Mouse (Mus musculus) midbrain, embryonic 10.5 days (tissue): ENCODE results near the gene Ypel5. TPM values are rescaled to one million over a fixed set of nuclear protein-coding genes. Genes with fewer than 3 reads are reported as not detected.
A peak's percentile ranks its signal among the peaks of the same experiment; 100 is the strongest.

Source experiments
- DNase-seq: peaks from one replicate; pipeline ENCODE4 v3.0.0-alpha.2; 2017; ENCODE audit warnings: low spot score
- H3K27ac ChIP-seq: fragments of 300-500 bp; sonication (generic); replicated peaks from 2 replicates; pipeline ENCODE4 v1.5.1; 2016; ENCODE audit warnings: mild to moderate bottlenecking
- H3K27me3 ChIP-seq: fragments of 300-500 bp; sonication (generic); 2 replicates; pipeline ENCODE4 v1.6.1; 2016; ENCODE audit warnings: low read depth, mild to moderate bottlenecking; ENCODE audit not compliant: poor library complexity, severe bottlenecking
- H3K36me3 ChIP-seq: fragments of 300-500 bp; sonication (generic); 2 replicates; pipeline ENCODE4 v1.6.1; 2016; ENCODE audit warnings: mild to moderate bottlenecking, moderate library complexity
- H3K4me1 ChIP-seq: fragments of 300-500 bp; sonication (generic); 2 replicates; pipeline ENCODE4 v1.6.1; 2016
- H3K4me3 ChIP-seq: fragments of 300-500 bp; sonication (generic); 2 replicates; pipeline ENCODE4 v1.5.1; 2016; ENCODE audit warnings: mild to moderate bottlenecking, moderate library complexity
- H3K9me3 ChIP-seq: fragments of 300-500 bp; sonication (generic); replicated peaks from 2 replicates; pipeline ENCODE4 v1.6.1; 2016; ENCODE audit warnings: mild to moderate bottlenecking
- WGBS: fragments of 180-500 bp; shearing (Covaris S2); methylation state at CpG from one replicate; pipeline ENCODE4 v1.1.7; 2016; 5-methylcytosine and 5-hydroxymethylcytosine counted together
- polyA plus RNA-seq: library from polyadenylated mRNA; unstranded; fragments of >200 nt; fragmentation: Nextera tagmentation; extraction: Ambion mirVana; gene quantifications from 2 replicates; pipeline ENCODE4 v1.2.1, GENCODE M21; 2016

Ypel5 gene
- polyA plus RNA-seq, result 31.9 and 41.2 TPM in 2 replicates

- Histone ChIP-seq H3K9me3 (no peaks in the 10 kb centered on the region), H3K27me3 (0 out of 2 replicates have a peak, but pooled peaks cover 4% of the 10 kb centered on the region), H3K27ac (peak within 1 kb of the TSS; percentile 96), H3K36me3 (no peaks in the 10 kb centered on the region), H3K4me3 (peak within 1 kb of the TSS; percentile 89), H3K4me1 (peaks cover 15% of the 10 kb centered on the region)
- peak; percentile 99 for DNase-seq
- WGBS, result under 1% methylated on average over 85 of the region's 93 CpGs
Observed at GRCm38 (mm10) chr17:72836158-72837115, at the start of gene Ypel5. Gene Ypel5 (plus strand): TSS chr17:72836453.

DNA sequence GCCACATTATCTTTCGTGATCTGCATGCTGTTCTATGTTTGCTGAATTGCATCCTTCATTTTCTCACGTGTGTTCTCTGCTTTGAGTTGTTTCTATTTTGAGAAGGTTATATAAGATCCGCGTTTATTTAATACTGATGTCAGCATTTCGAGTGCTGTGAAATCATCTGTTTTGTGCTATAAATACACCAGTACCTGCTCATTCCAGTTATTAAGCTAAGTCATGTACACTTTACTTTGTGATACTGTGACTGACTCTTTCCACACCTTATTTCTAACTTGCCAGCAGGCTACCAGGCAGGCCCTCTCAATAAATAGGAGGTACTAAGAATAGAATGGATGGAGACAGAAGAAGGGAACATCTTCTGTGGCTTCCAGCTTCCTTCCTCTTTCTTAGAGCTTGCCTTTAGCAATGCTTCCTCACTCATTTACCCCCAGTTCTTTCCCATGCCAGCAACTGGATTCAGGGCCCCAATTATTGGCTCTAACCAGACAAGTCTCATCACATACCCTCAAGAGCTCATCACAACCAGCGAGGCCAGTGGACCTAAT lies 48.3 kb upstream of the Ypel5 start:
- H3K36me3 ChIP-seq, result no peaks in the 10 kb centered on the region
- H3K27ac ChIP-seq, result no peak overlapping the region
- no peaks in the 10 kb centered on the region for H3K9me3 ChIP-seq
- H3K4me1 ChIP-seq, result no peaks in the 10 kb centered on the region
- WGBS, result 88% methylated on average over 6 of the region's 6 CpGs
- H3K27me3 ChIP-seq, result no peaks in the 10 kb centered on the region
- no peak for DNase-seq
- H3K4me3 ChIP-seq, result no peak overlapping the region

GRCm38 (mm10) chr17:72793278-72793677 lies 43.0 kb upstream of the Ypel5 start:
- Histone ChIP-seq H3K9me3 (no peaks in the 10 kb centered on the region), H3K4me1 (no peaks in the 10 kb centered on the region)
- 93% methylated on average over 4 of the region's 4 CpGs for WGBS

GRCm38 (mm10) chr17:72794660-72795059 lies 41.6 kb upstream of the Ypel5 start:
- Histone ChIP-seq H3K27me3 (no peaks in the 10 kb centered on the region), H3K36me3 (no peaks in the 10 kb centered on the region), H3K9me3 (no peaks in the 10 kb centered on the region), H3K4me3 (no peak overlapping the region), H3K4me1 (no peaks in the 10 kb centered on the region), H3K27ac (no peak overlapping the region)
- 78% methylated on average over 6 of the region's 6 CpGs for WGBS
- no peak for DNase-seq

More at GRCm38 (mm10) chr17:72793278-72793677, 43.0 kb upstream of the Ypel5 start:
- no peak overlapping the region for H3K27ac ChIP-seq
- DNase-seq, result no peak
- H3K36me3 ChIP-seq, result no peaks in the 10 kb centered on the region
- H3K27me3 ChIP-seq, result no peaks in the 10 kb centered on the region
- no peak overlapping the region for H3K4me3 ChIP-seq

DNA sequence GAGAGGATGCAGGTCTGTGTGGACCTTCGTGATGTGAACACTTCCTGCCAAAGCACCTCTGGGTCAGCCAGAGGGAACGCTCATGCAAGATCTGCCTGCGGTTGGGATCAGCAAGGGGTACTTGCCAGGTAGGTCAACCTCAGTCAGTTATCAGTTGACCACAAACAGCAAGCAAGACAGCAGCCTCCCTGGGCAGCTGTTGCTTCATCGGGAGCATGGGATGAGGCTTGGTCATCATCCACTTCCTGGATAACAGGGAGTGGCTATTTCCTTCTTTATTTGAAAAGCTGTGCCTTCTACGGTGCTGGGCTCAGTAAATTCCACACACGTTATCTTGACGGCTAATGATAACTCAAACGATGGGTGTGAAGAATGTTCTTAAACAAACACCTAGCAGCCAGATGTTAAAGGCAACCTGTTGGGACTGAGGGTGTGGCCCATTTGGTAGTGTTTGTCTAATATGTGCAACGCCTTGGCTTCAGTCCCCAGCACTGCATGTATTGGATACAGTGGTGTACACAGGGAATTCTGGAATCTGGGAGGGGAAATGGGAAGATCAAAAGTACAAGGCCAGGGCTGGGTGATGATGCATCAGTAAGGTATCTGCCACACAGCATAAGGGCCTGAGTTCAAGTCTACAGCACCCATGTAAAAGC lies 40.7 kb upstream of the Ypel5 start:
- Histone ChIP-seq H3K4me3 (no peak overlapping the region), H3K4me1 (no peaks in the 10 kb centered on the region), H3K36me3 (no peaks in the 10 kb centered on the region), H3K27ac (no peak overlapping the region), H3K27me3 (no peaks in the 10 kb centered on the region), H3K9me3 (no peaks in the 10 kb centered on the region)
- no peak for DNase-seq
- WGBS, result 89% methylated on average over 9 of the region's 9 CpGs

- H3K4me1 ChIP-seq, result no peaks in the 10 kb centered on the region
- no peaks in the 10 kb centered on the region for H3K9me3 ChIP-seq
- no peak overlapping the region for H3K4me3 ChIP-seq
- H3K27me3 ChIP-seq, result no peaks in the 10 kb centered on the region
- no peak overlapping the region for H3K27ac ChIP-seq
- no peaks in the 10 kb centered on the region for H3K36me3 ChIP-seq
- DNase-seq, result no peak
- 87% methylated on average over 3 of the region's 3 CpGs for WGBS
Observed at GRCm38 (mm10) chr17:72796506-72796905, 39.7 kb upstream of the Ypel5 start.

GRCm38 (mm10) chr17:72797867-72798266 lies 38.4 kb upstream of the Ypel5 start:
- 36% methylated on average over 2 of the region's 2 CpGs for WGBS
- Histone ChIP-seq H3K27ac (no peak overlapping the region), H3K27me3 (no peaks in the 10 kb centered on the region), H3K36me3 (no peaks in the 10 kb centered on the region), H3K9me3 (no peaks in the 10 kb centered on the region), H3K4me1 (no peaks in the 10 kb centered on the region), H3K4me3 (no peak overlapping the region)
- DNase-seq, result no peak

GRCm38 (mm10) chr17:72809942-72810654 lies 26.2 kb upstream of the Ypel5 start:
- no peak overlapping the region for H3K27ac ChIP-seq
- 76% methylated on average over 7 of the region's 7 CpGs for WGBS

DNA sequence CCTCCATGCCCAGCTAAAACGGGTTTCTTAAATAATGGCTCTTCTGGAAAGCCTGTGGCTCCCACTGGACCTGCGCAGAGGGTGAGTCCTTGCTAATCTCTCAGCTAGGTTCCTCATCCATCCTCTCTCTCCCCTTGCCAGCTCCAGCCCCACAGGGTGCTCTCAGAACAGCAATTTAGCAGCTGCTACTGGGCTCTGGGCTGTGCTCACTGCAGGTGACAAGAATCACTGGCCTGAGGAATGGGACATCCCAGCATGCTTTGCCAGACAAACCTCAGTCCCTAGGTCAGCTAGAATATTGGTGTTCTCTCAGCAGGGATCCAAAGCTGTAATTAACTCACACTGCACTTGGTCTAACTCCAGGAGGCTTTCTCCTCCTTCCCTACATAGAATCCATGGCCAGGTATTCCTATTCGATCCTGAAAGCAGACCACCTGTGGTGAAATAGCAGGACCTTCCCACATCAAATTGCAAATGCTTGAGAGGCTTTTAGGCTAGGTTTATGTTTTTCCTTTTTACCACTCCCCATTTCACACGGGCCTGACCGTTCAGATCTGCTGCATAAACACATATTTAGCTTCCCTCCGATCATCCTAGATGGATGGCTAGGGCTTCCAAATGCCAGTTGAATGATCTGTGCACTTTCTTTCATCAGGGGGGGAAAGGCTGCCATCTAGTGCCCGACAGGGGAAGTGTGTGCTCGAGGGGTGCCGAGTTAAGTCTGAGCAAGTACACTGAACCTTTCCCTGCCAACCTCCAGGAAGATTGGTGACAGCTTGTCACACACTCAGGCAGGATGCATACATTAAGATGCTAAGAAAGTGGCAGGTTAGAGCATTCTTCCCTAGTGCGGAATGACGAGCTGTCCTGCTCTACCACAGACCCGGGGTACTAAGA lies 22.6 kb upstream of the Ypel5 start:
- Histone ChIP-seq H3K9me3 (no peaks in the 10 kb centered on the region), H3K4me1 (peaks cover 6% of the 10 kb centered on the region), H3K27me3 (no peaks in the 10 kb centered on the region), H3K36me3 (no peaks in the 10 kb centered on the region), H3K4me3 (no peak overlapping the region), H3K27ac (no peak overlapping the region)
- peak; percentile 51 for DNase-seq
- WGBS, result 16% methylated on average over 12 of the region's 12 CpGs

More at GRCm38 (mm10) chr17:72809942-72810654, 26.2 kb upstream of the Ypel5 start:
- peaks cover 6% of the 10 kb centered on the region for H3K4me1 ChIP-seq
- DNase-seq, result no peak
- H3K36me3 ChIP-seq, result no peaks in the 10 kb centered on the region
- no peak overlapping the region for H3K4me3 ChIP-seq
- no peaks in the 10 kb centered on the region for H3K27me3 ChIP-seq
- H3K9me3 ChIP-seq, result no peaks in the 10 kb centered on the region

DNA sequence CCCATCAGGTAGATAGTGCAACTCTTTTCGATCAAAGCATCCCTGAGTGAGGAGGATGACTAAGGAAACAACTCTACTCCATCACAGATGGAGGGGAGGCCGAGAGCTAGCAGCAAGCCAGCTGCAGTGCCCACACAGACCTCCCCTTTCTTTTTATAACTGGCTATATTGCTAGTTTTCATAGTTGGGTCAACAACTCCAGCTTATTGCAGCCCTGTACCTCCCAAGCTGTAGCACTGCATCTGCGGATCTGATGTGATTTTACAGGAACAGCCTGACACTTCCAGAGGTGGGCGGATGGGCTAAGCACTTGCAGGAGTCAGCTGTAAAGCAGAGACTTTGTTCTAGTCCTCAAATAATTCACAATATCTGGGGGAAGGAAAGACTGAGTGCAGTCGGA lies 18.7 kb upstream of the Ypel5 start:
- 85% methylated on average over 5 of the region's 5 CpGs for WGBS
- H3K27ac ChIP-seq, result no peak overlapping the region

DNA sequence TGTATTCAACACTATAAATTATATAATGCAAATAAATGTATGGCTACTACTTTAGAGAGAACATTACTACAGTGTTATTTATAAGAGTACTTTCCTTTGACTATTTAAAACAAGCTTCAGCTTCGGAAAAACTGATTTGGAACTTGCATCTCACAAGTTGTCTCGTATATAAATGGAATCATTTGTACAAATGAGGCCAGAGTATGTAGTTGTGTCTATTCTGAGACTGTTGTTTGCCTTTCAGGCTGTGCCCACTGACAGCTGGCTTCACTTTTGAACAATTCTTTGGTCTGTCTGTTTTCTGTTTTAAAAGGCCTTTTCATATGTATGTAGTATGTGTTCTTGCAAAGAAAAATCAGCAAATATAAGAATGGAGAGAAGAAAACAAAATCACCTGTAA lies 16.5 kb upstream of the Ypel5 start:
- WGBS, result 82% methylated on average over 2 of the region's 2 CpGs
- Histone ChIP-seq H3K27me3 (no peaks in the 10 kb centered on the region), H3K9me3 (no peaks in the 10 kb centered on the region), H3K36me3 (no peaks in the 10 kb centered on the region), H3K27ac (no peak overlapping the region), H3K4me3 (no peak overlapping the region), H3K4me1 (no peaks in the 10 kb centered on the region)
- DNase-seq, result no peak

More for the DNA sequence above, 18.7 kb upstream of the Ypel5 start:
- peaks cover 6% of the 10 kb centered on the region for H3K4me1 ChIP-seq
- no peak overlapping the region for H3K4me3 ChIP-seq
- H3K9me3 ChIP-seq, result no peaks in the 10 kb centered on the region
- H3K36me3 ChIP-seq, result no peaks in the 10 kb centered on the region
- no peak for DNase-seq
- no peaks in the 10 kb centered on the region for H3K27me3 ChIP-seq
